Comparison of ENCODE assay signal across 8 mouse cellular contexts in genomic region chr8:121652774-121653323, GRCm38 (mm10). TPM values are rescaled to one million over a fixed set of nuclear protein-coding genes. Genes with fewer than 3 reads are reported as not detected.
DNase-seq lines count a peak whose midpoint lies in the region; ATAC-seq and TF ChIP-seq lines count a peak whose summit lies in the region.

Zcchc14 (minus strand) TSS chr8:121652901.

- no peaks in the 10 kb centered on the region for H3K27me3 ChIP-seq in forebrain, embryonic 10.5 days (ENCODE audit: poor library complexity, severe bottlenecking)
- no peaks in the 10 kb centered on the region for H3K27me3 ChIP-seq in heart, embryonic 13.5 days (replicated peaks)
- no peaks in the 10 kb centered on the region for H3K27me3 ChIP-seq in liver, adult 2 months (ENCODE audit: control insufficient read depth, insufficient read depth, low read length)
- no peaks in the 10 kb centered on the region for H3K27me3 ChIP-seq in myocyte (ENCODE audit: control insufficient read depth, insufficient read depth, insufficient read length)
- no peaks in the 10 kb centered on the region for H3K27me3 ChIP-seq in stomach, postnatal 0 days (ENCODE audit: control insufficient read depth, insufficient read depth, low read length)

- peak; percentile 90 for TF ChIP-seq POLR2A in liver, adult 2 months (IDR thresholded peaks at IDR 0.05; ENCODE audit: extremely low read depth, insufficient read depth, low read length)
- TF ChIP-seq POLR2A in myocyte (IDR thresholded peaks at IDR 0.05; ENCODE audit: insufficient read length, low read depth), result peak; percentile 99

- peak within 1 kb of the TSS; percentile 71 for H3K4me3 ChIP-seq in brown adipose tissue, adult 24 weeks (ENCODE audit: insufficient read depth, low read depth, low read length)
- H3K4me3 ChIP-seq in forebrain, embryonic 10.5 days, result peak within 1 kb of the TSS; percentile 92
- peak within 1 kb of the TSS; percentile 76 for H3K4me3 ChIP-seq in heart, embryonic 13.5 days
- H3K4me3 ChIP-seq in liver, adult 2 months (ENCODE audit: insufficient read depth, low read depth, low read length), result peak within 1 kb of the TSS; percentile 79
- H3K4me3 ChIP-seq in myocyte, result peak within 1 kb of the TSS; percentile 47
- peak within 1 kb of the TSS; percentile 66 for H3K4me3 ChIP-seq in stomach, postnatal 0 days (ENCODE audit: low read depth, low read length)

- H3K27ac ChIP-seq in brown adipose tissue, adult 24 weeks (replicated peaks; ENCODE audit: low read depth, low read length), result peak within 1 kb of the TSS; percentile 72
- peak within 1 kb of the TSS; percentile 96 for H3K27ac ChIP-seq in forebrain, embryonic 10.5 days
- peak within 1 kb of the TSS; percentile 90 for H3K27ac ChIP-seq in heart, embryonic 13.5 days (replicated peaks)
- H3K27ac ChIP-seq in liver, adult 2 months (replicated peaks; ENCODE audit: insufficient read depth, low read depth, low read length), result peak within 1 kb of the TSS; percentile 72
- peak within 1 kb of the TSS; percentile 93 for H3K27ac ChIP-seq in stomach, postnatal 0 days (replicated peaks)

- H3K79me2 ChIP-seq in liver, adult 2 months (ENCODE audit: control insufficient read depth, insufficient read depth, low read length), result peaks cover 32% of the 10 kb centered on the region
- peaks cover 42% of the 10 kb centered on the region for H3K79me2 ChIP-seq in myocyte (ENCODE audit: control insufficient read depth, insufficient read depth)

- TF ChIP-seq CTCF in liver, adult 2 months (IDR thresholded peaks at IDR 0.05; ENCODE audit: low read depth, low read length), result no peak
- TF ChIP-seq CTCF in stomach, postnatal 0 days (IDR thresholded peaks at IDR 0.05; ENCODE audit: low read depth), result no peak

- peak within 1 kb of the TSS; percentile 96 for H3K9ac ChIP-seq in heart, embryonic 13.5 days
- H3K9ac ChIP-seq in liver, adult 2 months (ENCODE audit: low read depth, low read length), result peak within 1 kb of the TSS; percentile 98
- H3K9ac ChIP-seq in stomach, postnatal 0 days (ENCODE audit: low read length), result peak within 1 kb of the TSS; percentile 88

- H3K9me3 ChIP-seq in forebrain, embryonic 10.5 days, result no peaks in the 10 kb centered on the region
- H3K9me3 ChIP-seq in heart, embryonic 13.5 days, result no peaks in the 10 kb centered on the region
- no peaks in the 10 kb centered on the region for H3K9me3 ChIP-seq in stomach, postnatal 0 days (ENCODE audit: control insufficient read depth, low read length)

- under 1% methylated on average over 67 of the region's 67 CpGs for WGBS in forebrain, embryonic 10.5 days
- under 1% methylated on average over 62 of the region's 67 CpGs for WGBS in heart, embryonic 13.5 days
- under 1% methylated on average over 67 of the region's 67 CpGs for WGBS in liver, adult 2 months
- under 1% methylated on average over 38 of the region's 67 CpGs for WGBS in stomach, postnatal 0 days

- DNase-seq in CD4-positive helper T cell, adult 2 months (ENCODE audit: low read depth, low spot score), result peak; percentile 7
- peak; percentile 98 for DNase-seq in forebrain, embryonic 10.5 days (ENCODE audit: extremely low spot score, low spot score)
- peak; percentile 100 for DNase-seq in kidney, postnatal 10 days
- peak; percentile 89 for DNase-seq in liver, adult 2 months (ENCODE audit: extremely low read depth, low read depth, low spot score)
- DNase-seq in stomach, postnatal 0 days (ENCODE audit: low spot score), result peak; percentile 99

- H3K4me2 ChIP-seq in heart, embryonic 13.5 days, result peak within 1 kb of the TSS; percentile 98
- H3K4me2 ChIP-seq in myocyte (ENCODE audit: low read depth), result peak within 1 kb of the TSS; percentile 99
- H3K4me2 ChIP-seq in stomach, postnatal 0 days (replicated peaks; ENCODE audit: low read depth), result peak within 1 kb of the TSS; percentile 98

- peak; percentile 95 for TF ChIP-seq EP300 in stomach, postnatal 0 days (optimal IDR thresholded peaks at IDR 0.05)

- peak within 1 kb of the TSS; percentile 47 for H3ac ChIP-seq in myocyte (ENCODE audit: control insufficient read depth, insufficient read length)

- peaks cover 33% of the 10 kb centered on the region for H3K4me1 ChIP-seq in brown adipose tissue, adult 24 weeks (ENCODE audit: control insufficient read depth, insufficient read depth, insufficient read length, low read length)
- H3K4me1 ChIP-seq in forebrain, embryonic 10.5 days, result peaks cover 68% of the 10 kb centered on the region
- H3K4me1 ChIP-seq in heart, embryonic 13.5 days, result peaks cover 50% of the 10 kb centered on the region
- peaks cover 29% of the 10 kb centered on the region for H3K4me1 ChIP-seq in liver, adult 2 months (ENCODE audit: control insufficient read depth, insufficient read depth, low read length)
- H3K4me1 ChIP-seq in stomach, postnatal 0 days (replicated peaks; ENCODE audit: control insufficient read depth, insufficient read depth), result peaks cover 8% of the 10 kb centered on the region

- peak; percentile 94 for ATAC-seq in heart, embryonic 13.5 days (ENCODE audit: extremely low read depth, insufficient number of reproducible peaks, low FRiP score, low TSS enrichment)
- ATAC-seq in stomach, postnatal 0 days (ENCODE audit: low FRiP score, low TSS enrichment), result peak; percentile 99

- peaks cover 28% of the 10 kb centered on the region for H3K36me3 ChIP-seq in forebrain, embryonic 10.5 days (replicated peaks)
- peaks cover 12% of the 10 kb centered on the region for H3K36me3 ChIP-seq in heart, embryonic 13.5 days
- no peaks in the 10 kb centered on the region for H3K36me3 ChIP-seq in liver, adult 2 months (ENCODE audit: control insufficient read depth, insufficient read depth, low read length)
- no peaks in the 10 kb centered on the region for H3K36me3 ChIP-seq in myocyte (ENCODE audit: control insufficient read depth, insufficient read depth)
- H3K36me3 ChIP-seq in stomach, postnatal 0 days (ENCODE audit: control insufficient read depth, insufficient read depth, low read length), result no peaks in the 10 kb centered on the region

TF ChIP-seq in myocyte, 11 proteins besides CTCF, POLR2A, EP300 and RAD21:
- TF ChIP-seq MYOD1 (IDR thresholded peaks at IDR 0.05; ENCODE audit: control insufficient read depth in 1 of 3, insufficient read length in 2 of 3, low read depth in 2 of 3) (peak in 1 of 3 experiments; percentile 59), SRF (IDR thresholded peaks at IDR 0.05; ENCODE audit: control insufficient read depth, insufficient read length, low read depth) (peak; percentile 55), TCF3 (IDR thresholded peaks at IDR 0.05; ENCODE audit: insufficient read length, low read depth) (no peak), CEBPB (IDR thresholded peaks at IDR 0.05; ENCODE audit: insufficient read depth, poor library complexity, severe bottlenecking) (no peak), REST (IDR thresholded peaks at IDR 0.05; ENCODE audit: insufficient read depth, insufficient read length) (peak; percentile 34), TCF12 (IDR thresholded peaks at IDR 0.05; ENCODE audit: insufficient read depth, poor library complexity, severe bottlenecking) (no peak), MYOG (IDR thresholded peaks at IDR 0.05; ENCODE audit: control insufficient read depth in 1 of 3, insufficient read depth in 1 of 3, insufficient read length in 2 of 3, low read depth in 2 of 3) (peak in 1 of 3 experiments; percentile 54), POLR2AphosphoS2 (IDR thresholded peaks at IDR 0.05; ENCODE audit: insufficient read length, low read depth) (peak; percentile 93), MAX (IDR thresholded peaks at IDR 0.05; ENCODE audit: low read depth) (no peak)

RNA-seq across cellular contexts. Expression of gene Zcchc14, which starts in this region (rescaled TPM):
- 8.9 and 9.8 TPM in 2 replicates for polyA plus RNA-seq in brown adipose tissue, adult 24 weeks (2012; ENCODE audit: insufficient read depth, insufficient read length, missing spikeins)
- polyA plus RNA-seq in forebrain, embryonic 10.5 days (2016; fragmentation: Nextera tagmentation; extraction: Ambion mirVana), result 16.4 and 16.9 TPM in 2 replicates
- polyA plus RNA-seq in heart, embryonic 13.5 days (2015; fragmentation: Nextera tagmentation; extraction: Ambion mirVana), result 7.8 and 8.7 TPM in 2 replicates
- total RNA-seq in liver, adult 2 months (2014; rRNA removed), result 9.2 and 14.8 TPM in 2 replicates
- polyA plus RNA-seq in liver, adult 2 months (2012; rRNA removed), result 13.0 and 15.6 TPM in 2 replicates
- 11.9 TPM for polyA plus RNA-seq in myocyte (2012; fragmentation: generic; extraction: Trizol)
- polyA plus RNA-seq in stomach, postnatal 0 days (2015; fragmentation: Nextera tagmentation; extraction: Ambion mirVana), result 4.5 and 5.1 TPM in 2 replicates

Comparison
In these comparisons a context has a peak if more than half of its experiments do, and no peak if none do; other contexts are left out.
1. Peak in every context shown above with its lines: DNase-seq, ATAC-seq, H3K4me3 ChIP-seq and H3K27ac ChIP-seq.
2. DNase-seq: peak in every context shown above with its lines; median percentile 100 in kidney, postnatal 10 days; 99 in stomach, postnatal 0 days; 98 in forebrain, embryonic 10.5 days; 89 in liver, adult 2 months; 7 in CD4-positive helper T cell, adult 2 months.